Mouse (Mus musculus) lung, postnatal 14 days (tissue): Measurements from ENCODE around the gene Mlh3.
A peak's percentile ranks its signal among the peaks of the same experiment; 100 is the strongest.

Experiments
- DNase-seq: peaks from one replicate; pipeline ENCODE4 v3.0.0; 2021

Gene Mlh3

GRCm38 (mm10) chr12:85280845-85281651 is 10.6 kb upstream of the Mlh3 start:
- DNase-seq = no peak

- peak; percentile 97 for DNase-seq
Measured at GRCm38 (mm10) chr12:85280105-85280844, 9.9 kb upstream of the Mlh3 start.

DNA sequence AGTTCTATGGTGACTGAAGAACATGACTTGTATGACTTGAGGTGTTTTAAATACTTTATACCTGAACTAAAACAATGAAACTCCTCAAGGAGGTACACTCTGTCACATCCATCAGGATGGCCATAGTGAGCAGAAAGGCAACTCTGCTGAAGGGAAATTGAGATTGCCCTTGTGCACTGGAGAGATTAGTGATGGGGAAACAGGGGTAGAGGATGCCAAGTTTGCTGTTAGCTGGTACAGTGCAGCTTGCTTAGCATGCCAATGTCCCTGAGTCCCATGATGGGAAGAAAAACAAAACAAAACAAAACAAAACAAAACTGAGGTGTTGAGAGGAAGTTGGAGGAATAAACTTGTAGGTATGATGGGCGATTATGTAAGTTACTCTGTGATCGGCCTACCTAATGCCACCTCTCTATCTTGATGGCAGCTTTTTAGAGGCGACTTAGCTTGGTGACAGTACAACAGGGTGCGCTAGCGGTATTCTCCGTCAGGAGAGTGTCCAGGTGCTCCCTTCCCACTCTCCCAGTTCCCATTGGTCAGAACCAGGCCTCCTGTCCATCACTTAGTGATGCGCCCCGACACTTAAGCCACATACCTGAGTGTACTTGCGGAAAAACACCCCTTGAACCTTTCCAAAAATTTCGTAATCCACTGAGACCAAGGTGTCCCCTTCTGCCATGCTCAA is 9.1 kb upstream of the Mlh3 start:
- DNase-seq = no peak

GRCm38 (mm10) chr12:85278919-85279318 is 8.5 kb upstream of the Mlh3 start:
- no peak for DNase-seq

DNA sequence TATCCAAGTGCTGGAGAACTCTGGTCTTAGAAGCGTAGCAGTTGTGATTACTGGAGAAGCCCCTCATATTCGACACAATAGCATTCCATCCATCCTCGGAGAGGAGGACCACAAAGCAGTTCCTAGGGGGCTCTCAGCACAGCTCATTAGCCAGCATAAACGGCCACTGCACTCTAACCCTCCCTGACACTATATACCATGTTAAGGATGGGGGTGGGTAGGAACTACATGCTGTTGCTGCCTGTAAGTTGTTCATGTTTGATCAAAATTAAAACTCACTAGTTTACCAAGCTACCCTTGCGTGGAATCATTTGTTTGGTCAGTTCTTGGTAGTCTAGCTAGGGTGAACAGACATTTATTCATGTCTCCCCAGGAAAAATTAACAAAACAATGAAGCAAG is 5.9 kb upstream of the Mlh3 start:
- no peak for DNase-seq

DNA sequence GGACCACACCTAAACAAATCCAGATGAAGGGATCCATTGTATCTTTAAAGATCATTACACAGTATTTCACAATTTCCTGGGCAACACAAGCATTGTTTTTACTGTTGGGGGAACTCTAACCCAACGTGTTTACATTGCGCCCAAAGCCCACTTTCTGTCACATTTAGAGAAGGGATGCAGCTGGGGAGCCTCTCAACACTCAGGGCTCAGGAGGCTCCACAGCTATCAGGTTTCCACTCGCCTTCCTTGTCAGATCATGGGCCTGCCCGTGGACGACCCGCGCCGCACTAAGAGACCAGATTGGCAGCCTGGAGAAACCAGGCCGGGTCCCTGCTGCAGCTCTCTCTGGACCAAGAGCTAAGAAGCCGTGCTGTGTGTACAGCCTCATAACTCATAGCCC is 3.1 kb upstream of the Mlh3 start:
- DNase-seq = no peak

- no peak for DNase-seq
Measured at GRCm38 (mm10) chr12:85271843-85272206, 1.4 kb upstream of the Mlh3 start.

DNA sequence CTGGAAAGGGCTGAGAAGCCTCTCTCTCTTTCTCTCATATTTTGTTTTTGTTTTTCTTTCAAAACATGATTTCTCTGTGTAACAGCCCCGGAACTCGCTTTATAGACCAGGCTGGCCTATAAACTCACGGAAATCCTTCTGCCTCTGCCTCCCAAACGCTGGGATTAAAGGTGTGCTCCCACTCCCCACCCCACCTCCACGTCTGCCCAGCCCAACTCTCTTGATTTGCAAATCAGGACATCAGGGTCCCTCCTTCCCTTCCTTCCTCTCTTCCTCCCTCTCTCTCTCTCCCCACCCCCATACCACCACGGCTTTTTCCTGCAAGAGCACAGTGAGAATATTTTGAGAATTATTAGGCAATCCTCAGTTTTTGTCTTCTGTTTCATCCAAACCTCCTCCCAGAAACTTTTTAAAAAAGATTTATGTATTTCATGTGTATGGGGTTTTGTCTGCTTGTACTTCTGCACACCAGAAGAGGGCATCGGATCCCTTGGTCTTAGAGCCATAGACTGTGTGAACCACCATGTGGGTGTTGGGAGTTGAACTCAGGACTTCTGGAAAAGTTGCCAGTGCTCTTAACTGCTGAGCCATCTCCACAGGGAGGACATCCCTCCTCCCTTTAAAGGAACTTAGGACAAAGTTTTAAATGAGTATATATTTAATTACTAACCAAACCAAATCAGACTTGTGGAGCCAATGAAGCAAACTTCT is 888 bp upstream of the Mlh3 start:
- no peak for DNase-seq

DNA sequence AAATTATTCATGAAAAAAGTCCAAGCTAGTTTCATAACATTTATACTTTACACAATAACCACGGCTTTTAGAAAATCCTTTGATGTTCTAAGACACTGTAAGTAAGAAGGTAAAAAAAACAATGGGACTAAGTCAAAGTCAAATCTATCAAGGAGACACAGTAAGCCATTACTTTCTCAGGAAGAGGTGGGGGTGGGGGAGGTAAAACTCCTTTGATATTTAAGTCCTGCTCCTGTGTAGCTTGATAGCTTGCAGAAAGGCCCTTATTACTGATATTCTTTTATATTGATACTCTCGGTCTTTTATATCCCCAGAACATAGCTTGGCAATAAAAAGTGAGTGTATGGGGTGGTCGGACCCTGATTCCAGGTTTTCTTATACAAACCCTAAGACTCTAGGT is 578 bp downstream of the Mlh3 start:
- no peak for DNase-seq

DNA sequence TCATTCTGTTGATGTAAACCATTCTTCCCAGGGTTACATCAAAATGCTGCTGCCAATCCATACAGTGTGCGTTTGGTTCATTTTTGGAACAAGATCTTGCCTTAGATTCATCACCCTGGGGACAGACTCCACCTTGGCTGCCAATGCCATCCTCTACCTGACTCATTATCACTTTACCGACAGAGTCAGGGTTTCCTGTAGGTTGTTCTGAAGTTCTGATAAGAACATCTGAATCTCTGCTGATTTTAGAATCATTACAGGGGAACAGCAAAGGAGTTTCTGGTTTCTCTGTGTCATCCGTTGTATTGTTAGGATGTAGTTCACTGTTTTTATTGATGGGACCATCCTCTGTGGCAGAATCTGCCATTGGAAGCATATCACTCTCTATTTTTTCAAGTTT is 4.2 kb downstream of the Mlh3 start:
- no peak for DNase-seq

DNA sequence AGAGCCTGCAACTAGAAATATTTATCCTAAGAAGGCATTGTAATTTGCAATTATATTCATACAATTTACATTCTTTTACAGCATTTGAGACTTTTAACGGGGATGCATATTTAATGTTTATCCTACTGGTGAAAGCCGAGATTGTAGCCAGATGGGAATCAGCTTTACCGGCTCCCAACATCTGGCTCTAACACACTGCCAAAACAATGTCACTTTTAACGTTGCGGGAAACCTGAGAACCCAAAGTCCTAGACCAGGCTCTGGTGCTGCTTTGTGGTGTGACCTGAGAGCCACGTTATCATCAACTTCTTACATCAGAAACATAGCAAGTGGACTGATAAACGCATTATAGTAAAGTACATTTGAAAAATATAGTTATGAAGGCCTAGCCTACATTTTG is 5.5 kb downstream of the Mlh3 start:
- no peak for DNase-seq

- DNase-seq = no peak
Measured at GRCm38 (mm10) chr12:85264531-85264930, 5.9 kb downstream of the Mlh3 start.

DNA sequence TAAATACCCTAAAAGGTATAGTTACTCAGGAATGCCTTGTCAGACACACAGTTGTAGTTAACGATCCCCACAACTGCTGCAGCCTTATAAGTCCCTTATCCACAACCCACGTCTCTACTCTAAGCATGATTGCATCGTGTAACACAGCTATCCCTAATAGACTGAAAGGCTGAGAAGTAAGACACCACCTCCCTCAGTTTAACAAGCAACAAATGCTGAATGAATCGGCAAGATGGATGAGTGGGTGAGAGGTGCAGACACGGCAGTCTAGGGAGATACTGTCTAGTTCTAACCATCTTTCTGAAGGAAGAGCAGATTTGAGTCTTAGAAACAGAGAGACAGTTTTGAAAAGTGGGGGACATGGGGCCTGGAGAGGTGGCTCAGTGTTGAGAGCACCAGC is 7.2 kb downstream of the Mlh3 start:
- no peak for DNase-seq

- DNase-seq = no peak
Measured at GRCm38 (mm10) chr12:85262489-85262888, 7.9 kb downstream of the Mlh3 start.

DNA sequence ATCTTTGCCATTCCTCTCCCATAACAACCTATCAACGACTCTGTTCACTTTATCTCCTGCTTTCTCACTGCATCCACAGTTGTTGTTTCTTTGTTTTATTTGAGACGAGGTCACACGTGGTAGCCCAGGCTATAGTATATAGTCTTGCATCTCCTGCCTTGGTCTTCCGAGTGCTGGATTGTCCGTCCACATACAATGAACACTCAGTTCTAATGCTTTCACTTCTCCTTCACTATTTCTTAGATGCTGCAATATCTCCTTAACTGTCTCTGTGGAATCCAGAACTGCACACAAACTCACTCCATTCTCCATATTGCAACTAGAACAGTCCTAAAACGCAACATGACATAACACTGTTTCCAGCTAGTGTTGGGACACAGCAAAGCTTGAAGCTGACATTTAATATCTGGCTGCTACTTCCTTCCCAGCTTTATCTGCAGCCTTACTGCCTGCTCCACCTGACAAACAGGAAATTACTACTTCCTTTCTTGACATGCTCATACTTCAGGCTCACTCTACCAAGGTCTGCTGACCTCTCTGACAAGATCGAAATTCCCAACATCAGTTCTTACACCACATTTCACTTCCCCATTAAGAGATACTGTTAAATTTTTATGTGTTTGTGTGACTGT is 13.3 kb downstream of the Mlh3 start:
- no peak for DNase-seq

DNA sequence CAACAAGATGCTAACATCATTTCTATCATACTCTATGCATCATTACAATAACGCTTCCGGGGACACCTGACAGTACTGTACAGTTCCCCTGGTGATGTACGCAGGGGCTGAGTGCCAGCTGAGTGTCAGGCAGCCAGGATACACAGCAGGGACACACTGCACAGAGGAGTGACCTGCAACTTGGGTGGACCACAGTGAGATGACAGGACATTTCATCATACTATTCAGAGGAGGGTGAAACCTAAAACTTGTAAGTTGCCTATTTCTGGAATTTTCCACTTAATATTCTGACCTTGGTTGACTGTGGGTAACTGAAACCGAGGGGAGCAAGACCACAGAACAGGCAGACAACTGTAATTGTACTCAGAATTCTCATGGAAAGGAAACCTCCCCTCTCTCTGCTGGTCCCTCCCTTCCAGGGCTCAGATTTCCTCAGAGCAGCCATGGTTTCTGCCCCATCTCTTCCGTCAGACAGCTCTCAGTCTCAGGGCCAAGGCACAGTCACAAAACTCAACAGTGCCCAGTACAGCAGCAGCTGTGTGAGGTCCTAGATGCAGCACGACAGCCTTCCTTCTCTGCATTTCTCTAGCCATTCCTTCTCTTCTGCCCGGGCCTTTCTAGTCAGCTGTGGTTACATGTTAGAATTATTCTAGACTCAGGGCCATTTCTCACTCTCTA is 14.2 kb downstream of the Mlh3 start:
- no peak for DNase-seq

GRCm38 (mm10) chr12:85252083-85252482 is 18.3 kb downstream of the Mlh3 start:
- DNase-seq = no peak

DNA sequence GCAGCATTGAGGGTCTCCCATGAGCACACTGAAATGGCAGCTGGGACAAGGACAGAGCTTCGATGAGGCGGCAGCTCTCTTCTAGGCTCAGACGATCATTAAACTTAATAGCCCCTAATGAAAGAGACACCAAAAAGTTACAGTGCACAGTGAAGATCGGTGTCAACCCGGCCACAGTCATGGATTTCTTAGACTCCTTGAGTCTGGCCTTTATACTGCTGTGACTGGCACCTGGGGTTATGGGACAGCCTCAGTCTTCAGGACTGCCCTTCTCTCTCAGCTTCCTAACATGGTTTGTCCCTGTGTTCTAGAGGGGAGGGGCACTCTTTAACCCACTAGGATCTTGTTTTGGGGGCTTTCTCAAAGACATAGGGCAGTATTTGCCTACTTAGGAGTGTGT is 32.8 kb downstream of the Mlh3 start:
- DNase-seq = no peak

DNA sequence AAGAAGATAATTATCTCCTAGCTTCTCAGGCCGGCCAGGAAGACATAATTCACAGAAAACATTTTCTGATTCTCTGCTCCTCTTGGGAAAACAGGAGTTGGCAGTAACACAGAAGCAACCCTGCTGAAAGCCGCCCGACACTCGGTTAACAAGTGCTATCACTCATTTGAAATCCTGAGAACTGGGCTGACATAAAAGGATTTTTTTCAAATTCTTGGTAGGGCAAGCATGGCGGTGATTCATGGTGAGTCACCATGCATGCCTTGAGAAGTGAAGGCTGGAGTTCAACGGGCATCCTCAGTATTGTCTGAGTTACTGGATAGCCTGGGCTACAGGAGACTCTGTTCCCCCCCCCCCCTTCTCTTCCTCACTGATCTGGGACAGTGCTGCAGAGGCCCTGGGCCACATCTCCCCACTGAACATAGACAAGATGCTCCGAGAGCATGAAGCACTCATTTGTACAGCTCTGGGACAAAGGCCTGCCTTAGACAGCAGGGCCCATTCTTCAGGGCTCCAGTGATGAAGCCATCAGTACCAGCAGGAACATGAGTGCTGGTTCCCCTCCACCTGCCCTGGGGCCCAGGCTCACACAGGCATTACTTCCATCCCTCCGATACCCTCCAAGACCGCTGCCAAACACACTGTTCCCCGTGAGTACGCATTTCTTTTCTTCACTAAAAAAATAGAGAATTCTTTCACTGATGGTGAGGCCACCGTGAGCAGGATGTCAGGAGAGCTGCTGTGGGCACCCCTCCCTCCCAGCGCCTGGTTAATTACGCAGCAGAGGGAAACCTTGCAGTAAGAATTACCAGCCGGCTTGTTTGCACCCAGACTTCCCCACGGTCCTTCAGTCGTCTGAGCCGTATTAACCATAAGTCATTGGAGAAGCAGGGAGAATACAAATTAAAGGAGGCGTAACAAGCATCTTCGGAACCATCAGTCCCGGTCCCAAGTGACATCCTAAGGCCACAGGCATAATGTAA is 36.7 kb downstream of the Mlh3 start:
- no peak for DNase-seq

GRCm38 (mm10) chr12:85227876-85228599 is 42.4 kb downstream of the Mlh3 start:
- DNase-seq = peak; percentile 24
